Mouse (Mus musculus): ENCODE data around the gene Gprc5c. TPM values are rescaled to one million over a fixed set of nuclear protein-coding genes. Genes with fewer than 3 reads are reported as not detected.

The Gprc5c gene
- polyA plus RNA-seq, 1 experiment from 2014 or later, result 14.5 TPM

DNA sequence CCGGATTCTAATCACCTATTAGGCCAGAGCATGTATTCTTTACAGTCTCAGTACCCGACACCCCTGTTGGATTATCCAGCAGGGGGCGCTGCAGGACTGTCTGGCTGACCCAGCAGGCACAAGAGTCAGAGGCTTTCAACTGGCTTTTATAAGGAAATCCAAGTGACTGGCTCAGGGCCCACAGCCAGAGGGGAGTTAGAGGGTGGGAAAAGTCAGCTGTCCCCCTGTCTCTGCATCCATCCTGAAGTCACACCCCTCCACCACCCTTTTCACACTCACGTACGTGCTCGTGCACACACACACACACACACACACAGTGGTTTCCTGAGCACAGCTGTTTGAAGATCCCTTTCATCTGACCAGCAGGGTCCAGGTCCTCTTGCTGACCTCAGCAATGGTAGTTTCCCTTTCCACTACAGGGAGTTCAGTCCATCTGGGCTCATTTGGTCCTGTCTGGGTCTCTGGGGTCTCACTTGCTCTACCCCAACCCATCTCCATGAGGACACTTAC, 38.2 kb upstream of the Gprc5c start:
- H3K9ac ChIP-seq (ENCODE audit: low read length), result no peak overlapping the region

DNA sequence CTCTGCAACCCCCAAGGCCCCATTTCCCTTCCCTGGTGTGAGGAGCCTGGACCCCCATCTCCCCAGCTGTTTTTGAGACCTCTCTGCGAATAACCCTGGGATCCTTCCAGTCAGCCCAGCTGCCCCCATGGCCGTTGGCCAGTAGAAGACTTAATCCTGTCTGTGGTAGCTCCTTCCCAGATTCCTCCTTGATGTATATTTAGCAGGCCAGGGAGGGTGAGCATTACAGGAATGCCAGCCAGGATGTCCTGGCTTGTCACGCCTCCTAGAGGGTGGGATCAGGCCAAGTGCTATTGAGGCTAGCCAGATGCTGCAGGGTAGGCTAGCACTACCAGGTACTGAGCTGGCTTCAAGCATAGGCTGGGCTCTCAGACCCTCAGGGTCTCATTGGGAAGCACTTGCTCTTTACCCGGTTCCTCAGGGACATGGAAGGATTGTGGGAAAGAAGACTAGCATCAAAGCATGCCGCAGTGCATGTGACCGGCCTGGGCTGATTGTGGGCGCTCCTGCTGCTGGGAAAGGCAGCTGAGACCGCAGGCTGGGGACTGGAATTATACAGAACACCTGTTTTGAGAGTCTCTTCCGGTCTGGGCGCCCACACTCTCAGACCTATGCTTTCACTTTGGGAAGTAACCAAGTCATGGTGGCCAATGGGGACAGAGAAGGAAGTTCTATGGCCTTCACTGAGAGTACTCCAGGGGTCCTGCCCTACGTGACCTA, 35.9 kb upstream of the Gprc5c start:
- H3K36me3 ChIP-seq (ENCODE audit: control insufficient read depth, insufficient read depth), result no peaks in the 10 kb centered on the region
- H3K27me3 ChIP-seq (ENCODE audit: control insufficient read depth, insufficient read depth, low read length), result no peaks in the 10 kb centered on the region
- no peak overlapping the region for H3K9ac ChIP-seq (ENCODE audit: low read length)
- H3K4me1 ChIP-seq (ENCODE audit: control insufficient read depth, insufficient read depth, low read length), result peaks cover 11% of the 10 kb centered on the region
- ATAC-seq (replicated peaks; ENCODE audit: extremely low read depth, insufficient read depth, low FRiP score), result peak; percentile 67; the same call in 1 of the 2 replicates
- peak overlapping the region; percentile 32 for H3K27ac ChIP-seq (ENCODE audit: low read length)
- no peak overlapping the region for H3K4me3 ChIP-seq (ENCODE audit: low read length)
- 47% methylated on average over 11 of the region's 11 CpGs for WGBS
- H3K4me2 ChIP-seq (ENCODE audit: low read depth, low read length), result no peak overlapping the region
- no peaks in the 10 kb centered on the region for H3K9me3 ChIP-seq (replicated peaks; ENCODE audit: control insufficient read depth, low read length)

More for the DNA sequence above, 38.2 kb upstream of the Gprc5c start:
- 9% methylated on average over 6 of the region's 6 CpGs for WGBS
- peak; percentile 33; the same call in 1 of the 2 replicates for ATAC-seq (replicated peaks; ENCODE audit: extremely low read depth, insufficient read depth, low FRiP score)
- Histone ChIP-seq H3K4me2 (ENCODE audit: low read depth, low read length) (no peak overlapping the region), H3K27me3 (ENCODE audit: control insufficient read depth, insufficient read depth, low read length) (no peaks in the 10 kb centered on the region), H3K27ac (ENCODE audit: low read length) (no peak overlapping the region), H3K9me3 (replicated peaks; ENCODE audit: control insufficient read depth, low read length) (no peaks in the 10 kb centered on the region), H3K4me1 (ENCODE audit: control insufficient read depth, insufficient read depth, low read length) (peaks cover 11% of the 10 kb centered on the region), H3K36me3 (ENCODE audit: control insufficient read depth, insufficient read depth) (no peaks in the 10 kb centered on the region), H3K4me3 (ENCODE audit: low read length) (no peak overlapping the region)

DNA sequence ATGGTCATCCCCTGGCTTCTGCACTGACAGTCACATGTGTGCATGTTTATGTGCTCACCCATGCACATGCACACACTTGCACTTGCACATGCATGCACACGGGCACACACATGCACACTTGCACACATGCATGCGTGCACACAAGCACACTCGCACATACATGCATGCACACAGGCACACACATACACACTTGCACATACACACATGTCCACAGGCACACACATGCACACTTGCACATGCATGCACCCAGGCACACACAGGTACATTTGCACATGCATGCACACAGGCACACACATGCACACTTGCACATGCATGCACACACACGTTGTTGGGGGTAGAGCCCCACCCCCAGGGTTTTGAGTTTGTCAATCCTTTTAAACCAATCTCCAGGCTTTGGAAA, 34.0 kb upstream of the Gprc5c start:
- Histone ChIP-seq H3K4me3 (ENCODE audit: low read length) (no peak overlapping the region), H3K4me1 (ENCODE audit: control insufficient read depth, insufficient read depth, low read length) (peaks cover 11% of the 10 kb centered on the region), H3K27me3 (ENCODE audit: control insufficient read depth, insufficient read depth, low read length) (no peaks in the 10 kb centered on the region), H3K27ac (ENCODE audit: low read length) (no peak overlapping the region), H3K9me3 (replicated peaks; ENCODE audit: control insufficient read depth, low read length) (no peaks in the 10 kb centered on the region), H3K9ac (ENCODE audit: low read length) (no peak overlapping the region), H3K4me2 (ENCODE audit: low read depth, low read length) (no peak overlapping the region), H3K36me3 (ENCODE audit: control insufficient read depth, insufficient read depth) (no peaks in the 10 kb centered on the region)
- ATAC-seq (replicated peaks; ENCODE audit: extremely low read depth, insufficient read depth, low FRiP score), result no peak
- 85% methylated on average over 4 of the region's 4 CpGs for WGBS

DNA sequence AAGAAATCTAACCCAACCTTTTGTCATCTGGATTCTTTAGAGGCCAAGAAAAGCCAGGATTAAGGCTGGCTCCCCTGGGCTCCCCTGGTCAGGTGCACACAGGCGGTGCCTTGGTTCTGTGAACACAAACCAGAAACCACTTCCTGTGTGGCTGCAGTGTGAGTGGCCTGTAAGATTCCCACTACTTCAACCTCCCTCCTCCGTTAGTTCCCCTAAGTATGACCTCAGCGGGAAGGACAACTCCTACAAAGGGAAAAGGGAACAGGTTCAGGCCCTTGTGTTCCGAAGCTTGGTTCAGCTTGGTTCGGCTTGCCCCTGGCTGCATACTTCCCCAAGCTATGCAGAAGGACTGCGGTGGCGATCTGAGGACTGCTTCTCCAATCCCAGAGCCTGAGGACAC, 32.8 kb upstream of the Gprc5c start:
- ATAC-seq (replicated peaks; ENCODE audit: extremely low read depth, insufficient read depth, low FRiP score), result no peak
- Histone ChIP-seq H3K27ac (ENCODE audit: low read length) (no peak overlapping the region), H3K27me3 (ENCODE audit: control insufficient read depth, insufficient read depth, low read length) (no peaks in the 10 kb centered on the region), H3K36me3 (ENCODE audit: control insufficient read depth, insufficient read depth) (no peaks in the 10 kb centered on the region), H3K4me2 (ENCODE audit: low read depth, low read length) (no peak overlapping the region), H3K4me3 (ENCODE audit: low read length) (no peak overlapping the region), H3K9ac (ENCODE audit: low read length) (no peak overlapping the region), H3K4me1 (ENCODE audit: control insufficient read depth, insufficient read depth, low read length) (peaks cover 15% of the 10 kb centered on the region), H3K9me3 (replicated peaks; ENCODE audit: control insufficient read depth, low read length) (no peaks in the 10 kb centered on the region)
- WGBS, result 85% methylated on average over 7 of the region's 7 CpGs

GRCm38 (mm10) chr11:114819110-114819509, 31.8 kb upstream of the Gprc5c start:
- no peaks in the 10 kb centered on the region for H3K36me3 ChIP-seq (ENCODE audit: control insufficient read depth, insufficient read depth)
- no peaks in the 10 kb centered on the region for H3K27me3 ChIP-seq (ENCODE audit: control insufficient read depth, insufficient read depth, low read length)
- H3K4me2 ChIP-seq (ENCODE audit: low read depth, low read length), result no peak overlapping the region
- no peak overlapping the region for H3K27ac ChIP-seq (ENCODE audit: low read length)
- no peak overlapping the region for H3K4me3 ChIP-seq (ENCODE audit: low read length)
- no peak for ATAC-seq (replicated peaks; ENCODE audit: extremely low read depth, insufficient read depth, low FRiP score)
- H3K4me1 ChIP-seq (ENCODE audit: control insufficient read depth, insufficient read depth, low read length), result peaks cover 18% of the 10 kb centered on the region
- no peak overlapping the region for H3K9ac ChIP-seq (ENCODE audit: low read length)
- no peaks in the 10 kb centered on the region for H3K9me3 ChIP-seq (replicated peaks; ENCODE audit: control insufficient read depth, low read length)
- 61% methylated on average over 2 of the region's 2 CpGs for WGBS

- H3K36me3 ChIP-seq (ENCODE audit: control insufficient read depth, insufficient read depth), result no peaks in the 10 kb centered on the region
- H3K9me3 ChIP-seq (replicated peaks; ENCODE audit: control insufficient read depth, low read length), result no peaks in the 10 kb centered on the region
- 39% methylated on average over 3 of the region's 3 CpGs for WGBS
- H3K27ac ChIP-seq (ENCODE audit: low read length), result no peak overlapping the region
- peaks cover 9% of the 10 kb centered on the region; the same call in 1 of the 2 replicates for H3K4me1 ChIP-seq (ENCODE audit: control insufficient read depth, insufficient read depth, low read length)
- H3K27me3 ChIP-seq (ENCODE audit: control insufficient read depth, insufficient read depth, low read length), result no peaks in the 10 kb centered on the region
- H3K4me3 ChIP-seq (ENCODE audit: low read length), result no peak overlapping the region
- no peak overlapping the region for H3K4me2 ChIP-seq (ENCODE audit: low read depth, low read length)
- no peak for ATAC-seq (replicated peaks; ENCODE audit: extremely low read depth, insufficient read depth, low FRiP score)
- no peak overlapping the region for H3K9ac ChIP-seq (ENCODE audit: low read length)
These were observed 30.5 kb upstream of the Gprc5c start for GRCm38 (mm10) chr11:114820444-114820843.

- H3K27ac ChIP-seq (ENCODE audit: low read length), result no peak overlapping the region
- no peaks in the 10 kb centered on the region for H3K9me3 ChIP-seq (replicated peaks; ENCODE audit: control insufficient read depth, low read length)
- no peak overlapping the region for H3K4me2 ChIP-seq (ENCODE audit: low read depth, low read length)
- H3K4me3 ChIP-seq (ENCODE audit: low read length), result no peak overlapping the region
- ATAC-seq (replicated peaks; ENCODE audit: extremely low read depth, insufficient read depth, low FRiP score), result no peak
- H3K27me3 ChIP-seq (ENCODE audit: control insufficient read depth, insufficient read depth, low read length), result no peaks in the 10 kb centered on the region
- no peaks in the 10 kb centered on the region for H3K36me3 ChIP-seq (ENCODE audit: control insufficient read depth, insufficient read depth)
- H3K4me1 ChIP-seq (ENCODE audit: control insufficient read depth, insufficient read depth, low read length), result peaks cover 9% of the 10 kb centered on the region; the same call in 1 of the 2 replicates
- 50% methylated on average over 1 of the region's 1 CpGs for WGBS
- no peak overlapping the region for H3K9ac ChIP-seq (ENCODE audit: low read length)
These were observed 29.6 kb upstream of the Gprc5c start for GRCm38 (mm10) chr11:114821325-114821724.

DNA sequence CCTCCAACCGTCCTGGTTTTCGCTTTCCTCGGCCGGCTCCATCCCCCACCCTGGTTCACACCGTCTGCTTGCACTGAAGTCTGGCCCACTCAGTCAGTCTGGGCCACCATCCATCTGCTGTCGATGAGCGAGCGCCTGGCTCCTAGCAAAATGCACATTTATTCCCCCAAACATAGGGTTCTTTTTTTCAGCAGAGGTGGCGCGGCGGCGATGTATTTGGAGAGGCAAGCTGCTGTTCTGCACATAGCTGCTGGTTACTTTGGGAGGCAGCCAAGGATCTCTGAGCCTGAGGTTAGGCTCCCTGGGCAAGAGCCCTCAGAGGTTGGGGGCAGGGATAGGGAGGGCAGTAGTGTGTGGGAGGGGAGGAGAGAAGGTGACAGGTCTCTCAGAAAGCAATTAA, 28.2 kb upstream of the Gprc5c start:
- Histone ChIP-seq H3K4me2 (ENCODE audit: low read depth, low read length) (peak overlapping the region; percentile 4; the same call in 1 of the 2 replicates), H3K27me3 (ENCODE audit: control insufficient read depth, insufficient read depth, low read length) (no peaks in the 10 kb centered on the region), H3K4me3 (ENCODE audit: low read length) (no peak overlapping the region), H3K36me3 (ENCODE audit: control insufficient read depth, insufficient read depth) (no peaks in the 10 kb centered on the region), H3K9ac (ENCODE audit: low read length) (0 out of 2 replicates have a peak overlapping the region, but pooled peaks have one; percentile 21), H3K27ac (ENCODE audit: low read length) (0 out of 2 replicates have a peak overlapping the region, but pooled peaks have one; percentile 1), H3K4me1 (ENCODE audit: control insufficient read depth, insufficient read depth, low read length) (peaks cover 9% of the 10 kb centered on the region; the same call in 1 of the 2 replicates), H3K9me3 (replicated peaks; ENCODE audit: control insufficient read depth, low read length) (no peaks in the 10 kb centered on the region)
- ATAC-seq (replicated peaks; ENCODE audit: extremely low read depth, insufficient read depth, low FRiP score), result peak; percentile 60; the same call in 1 of the 2 replicates
- WGBS, result 54% methylated on average over 12 of the region's 12 CpGs

DNA sequence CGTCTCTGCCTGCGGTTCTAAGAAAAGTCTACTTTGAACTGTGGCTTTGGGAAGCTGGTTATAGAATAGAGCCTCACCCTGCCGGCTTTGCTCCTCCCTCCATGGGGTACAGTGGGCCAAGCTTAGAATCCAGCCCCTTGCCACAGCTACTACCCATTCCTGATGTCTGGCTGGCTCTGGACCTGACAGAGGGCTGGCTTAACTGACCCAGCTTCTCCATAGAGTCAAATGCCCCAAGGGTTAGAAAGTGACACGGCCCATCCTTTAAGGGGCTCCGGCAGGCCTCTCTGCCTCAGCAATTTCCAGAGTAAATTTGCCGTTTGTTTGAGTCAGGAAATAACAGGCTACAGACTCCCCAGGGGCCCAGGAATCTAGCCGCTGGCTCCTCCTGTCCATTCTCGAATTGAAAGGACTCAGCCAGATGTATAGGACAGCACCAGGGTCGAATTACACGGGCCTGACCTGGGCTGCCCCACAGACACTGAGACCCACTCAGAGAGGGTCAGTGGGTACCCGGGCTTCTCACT, 27.7 kb upstream of the Gprc5c start:
- Histone ChIP-seq H3K9ac (ENCODE audit: low read length) (no peak overlapping the region), H3K27ac (ENCODE audit: low read length) (0 out of 2 replicates have a peak overlapping the region, but pooled peaks have one; percentile 1), H3K4me2 (ENCODE audit: low read depth, low read length) (peak overlapping the region; percentile 4; the same call in 1 of the 2 replicates), H3K4me3 (ENCODE audit: low read length) (no peak overlapping the region), H3K4me1 (ENCODE audit: control insufficient read depth, insufficient read depth, low read length) (peaks cover 9% of the 10 kb centered on the region; the same call in 1 of the 2 replicates), H3K27me3 (ENCODE audit: control insufficient read depth, insufficient read depth, low read length) (no peaks in the 10 kb centered on the region), H3K9me3 (replicated peaks; ENCODE audit: control insufficient read depth, low read length) (no peaks in the 10 kb centered on the region), H3K36me3 (ENCODE audit: control insufficient read depth, insufficient read depth) (no peaks in the 10 kb centered on the region)
- WGBS, result 13% methylated on average over 11 of the region's 11 CpGs
- ATAC-seq (replicated peaks; ENCODE audit: extremely low read depth, insufficient read depth, low FRiP score), result no peak; the same call in 1 of the 2 replicates

Data from heart, embryonic 16.5 days (tissue).